Mouse (Mus musculus): ENCODE measurements around the gene Ahctf1.
A peak's percentile ranks its signal among the peaks of the same experiment; 100 is the strongest.
"Not testable (repeated sequence)": the region's sequence is repeated elsewhere in the genome, so short reads cannot be mapped to it uniquely, and the experiment has no call there.

The Ahctf1 gene

DNA sequence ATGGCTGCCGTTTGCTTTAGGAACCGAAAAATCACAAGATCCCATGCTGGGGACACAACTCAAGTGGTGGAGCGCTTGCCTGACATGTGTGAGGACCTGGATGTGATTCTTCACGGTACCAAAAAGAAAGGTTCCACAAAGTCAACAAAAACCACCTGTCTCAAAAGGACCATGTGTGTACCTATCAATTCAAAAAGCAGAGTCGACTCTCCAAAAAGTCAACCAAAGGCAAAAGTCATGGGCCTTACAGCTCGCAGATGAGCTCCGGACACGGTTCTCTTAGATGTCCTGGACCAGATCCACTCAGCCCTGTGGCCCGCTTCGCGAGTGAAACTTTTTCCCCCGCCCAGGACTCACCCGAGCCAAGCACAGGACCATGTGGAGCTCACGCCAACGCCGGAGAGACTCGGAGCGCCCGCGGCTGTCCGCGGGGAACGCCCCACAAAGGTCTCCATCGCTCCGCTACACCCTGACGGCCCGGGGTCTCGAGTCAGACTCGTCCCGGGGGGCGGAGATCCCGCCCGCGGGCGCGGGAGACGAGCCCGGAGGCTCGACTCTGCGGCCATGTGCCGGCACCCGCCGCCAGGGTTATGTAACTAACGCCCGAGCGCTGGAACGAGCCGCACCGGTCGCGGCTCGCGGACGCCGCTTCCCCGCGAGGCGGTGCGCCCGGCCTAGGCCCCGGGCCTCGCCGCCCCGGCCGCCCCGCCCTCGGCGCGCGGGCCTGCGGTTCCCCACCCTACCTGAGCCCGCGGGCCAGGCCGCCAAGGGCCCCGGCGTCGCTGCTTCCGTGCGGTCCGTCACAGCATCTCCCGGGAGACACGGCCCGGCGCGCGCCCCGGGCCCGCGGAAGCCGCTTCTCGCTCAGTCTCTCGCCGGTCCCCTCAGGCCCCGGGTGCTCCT is 619 bp downstream of the Ahctf1 start, which contains the start of gene Gm10518:
Gene Gm10518 (plus strand): TSS at position 767 of the 903 bp plus-strand sequence.
- peak; percentile 74 for DNase-seq

DNA sequence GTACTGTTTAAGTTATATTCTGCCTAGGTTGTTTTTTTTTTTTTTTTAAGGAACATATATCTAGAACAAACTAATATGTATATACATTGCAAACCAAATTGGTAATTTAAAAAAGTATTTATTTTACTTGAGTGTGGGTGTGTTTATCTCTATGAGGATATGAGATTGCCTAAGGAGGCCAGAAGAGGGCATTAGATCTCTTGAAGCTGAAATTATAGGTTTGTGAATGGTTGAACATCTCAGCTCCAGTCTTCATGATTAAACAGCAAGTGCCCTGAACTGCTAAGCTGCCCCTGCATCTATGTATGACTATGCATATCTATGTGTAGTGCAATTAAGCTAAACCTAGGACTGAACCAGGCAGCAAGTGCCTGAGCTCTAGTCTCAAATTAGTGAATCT is 4.7 kb downstream of the Ahctf1 start:
- DNase-seq: no peak

DNA sequence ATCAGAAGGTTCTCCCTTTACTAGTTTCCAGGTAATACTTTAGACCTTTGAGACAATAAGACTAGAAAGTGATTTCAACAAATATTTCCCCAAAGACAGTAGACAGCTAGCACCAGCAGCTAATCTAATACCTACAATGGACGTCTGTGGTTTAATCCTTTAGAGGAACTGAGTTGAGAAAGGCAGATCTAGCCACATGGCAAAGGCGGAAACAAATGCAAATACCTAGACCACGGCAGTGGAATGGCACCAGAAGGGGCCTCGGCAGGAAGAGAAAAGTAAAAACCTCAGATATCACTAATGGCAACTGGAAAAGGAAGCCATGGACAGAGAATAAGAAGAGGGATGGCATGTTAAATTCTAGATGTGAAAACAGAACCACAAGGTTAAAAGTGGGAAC is 16.2 kb downstream of the Ahctf1 start:
- no peak for DNase-seq

DNA sequence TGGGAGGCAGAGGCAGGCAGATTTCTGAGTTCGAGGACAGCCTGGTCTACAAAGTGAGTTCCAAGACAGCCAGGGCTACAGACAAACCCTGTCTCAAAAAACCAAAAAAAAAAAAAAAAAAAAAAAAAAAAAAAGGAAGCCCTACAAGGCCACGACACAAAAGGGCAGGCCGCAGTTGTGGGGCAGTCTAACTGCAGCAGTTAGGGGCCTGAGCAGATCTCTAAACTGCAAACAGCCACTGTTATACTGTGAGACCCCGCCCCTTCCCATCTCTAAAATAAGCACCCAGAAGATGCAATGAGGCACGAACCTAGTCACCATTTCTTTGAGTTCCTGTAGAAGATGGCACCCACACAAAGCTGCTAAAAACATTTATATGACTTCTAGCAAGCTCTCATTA is 18.0 kb downstream of the Ahctf1 start:
- DNase-seq: no peak

DNA sequence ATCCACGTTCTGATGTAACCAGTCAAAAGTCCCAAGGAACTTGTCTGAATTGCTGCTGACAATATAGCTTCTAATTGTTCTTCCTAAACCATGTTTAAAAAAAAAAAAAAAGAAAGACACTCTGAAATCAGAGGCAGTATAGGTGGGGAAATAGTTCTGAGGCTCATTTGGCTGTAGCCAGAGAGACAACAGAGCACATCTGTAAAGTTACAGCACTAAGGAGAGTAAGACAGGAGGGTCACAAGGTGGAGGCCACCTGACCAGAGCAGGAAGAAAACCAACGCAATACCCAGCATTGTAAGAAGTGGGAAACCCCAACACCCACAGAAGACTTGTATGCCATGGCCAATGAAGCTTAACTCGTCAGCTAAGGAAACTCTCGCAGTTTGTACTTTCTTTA is 19.4 kb downstream of the Ahctf1 start:
- DNase-seq: no peak

DNA sequence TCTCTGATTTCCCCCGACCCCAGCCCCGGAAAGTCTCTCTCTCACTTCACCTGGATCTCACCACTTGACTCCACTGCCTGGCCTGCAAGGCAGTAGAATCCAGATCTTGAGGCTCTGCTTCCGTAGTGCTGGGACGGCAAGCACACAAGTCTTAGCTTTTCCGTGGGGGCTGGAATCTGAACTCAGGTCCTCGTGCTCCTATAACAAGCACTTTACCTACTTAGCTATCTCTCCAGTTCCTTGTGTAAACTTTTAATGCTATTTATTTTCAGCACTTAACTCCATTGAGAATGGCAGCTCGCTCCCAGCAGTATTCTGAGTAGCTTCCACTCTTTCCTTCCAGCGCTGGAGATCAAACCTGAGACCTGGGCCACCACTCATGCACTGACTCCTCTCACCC is 26.6 kb downstream of the Ahctf1 start:
- no peak for DNase-seq

DNA sequence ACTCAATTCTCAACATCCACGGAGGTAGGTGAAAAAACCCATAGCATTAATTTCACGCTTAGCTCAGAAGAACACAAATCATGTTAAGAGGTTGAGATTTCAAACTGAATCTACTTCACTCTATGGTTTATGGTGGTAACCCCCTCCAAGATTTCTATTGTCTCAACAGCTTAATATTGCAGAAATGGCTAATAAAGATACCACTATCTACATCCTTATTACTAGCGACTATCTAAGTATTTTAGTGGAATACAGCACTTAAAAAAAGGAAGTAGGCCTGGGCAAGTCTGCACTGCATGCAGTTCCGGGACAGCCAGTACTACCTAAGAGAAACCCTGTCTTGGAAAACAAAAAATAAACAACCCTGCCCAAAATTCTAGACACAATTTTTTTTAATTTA is 42.9 kb downstream of the Ahctf1 start:
- no peak for DNase-seq

DNA sequence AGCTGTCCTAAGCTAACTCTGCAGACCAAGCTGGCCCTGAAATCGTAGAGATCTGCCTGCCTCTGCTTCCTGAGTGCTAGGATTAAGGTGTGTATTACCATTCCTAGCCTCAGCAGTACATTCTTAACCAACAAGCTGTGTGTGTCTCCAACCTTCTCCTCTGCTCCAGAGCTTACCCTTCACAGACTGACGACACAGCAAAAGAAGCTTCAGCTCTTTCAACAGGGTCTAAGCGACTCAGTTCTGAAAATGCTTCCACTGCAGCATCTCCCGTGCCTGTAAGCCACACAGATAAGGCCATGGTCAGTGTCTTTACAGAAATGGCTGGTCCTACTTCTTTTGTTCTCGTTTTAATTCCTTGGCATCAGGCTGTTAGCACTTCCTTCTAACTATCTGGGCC is 43.4 kb downstream of the Ahctf1 start:
- DNase-seq: no peak

DNA sequence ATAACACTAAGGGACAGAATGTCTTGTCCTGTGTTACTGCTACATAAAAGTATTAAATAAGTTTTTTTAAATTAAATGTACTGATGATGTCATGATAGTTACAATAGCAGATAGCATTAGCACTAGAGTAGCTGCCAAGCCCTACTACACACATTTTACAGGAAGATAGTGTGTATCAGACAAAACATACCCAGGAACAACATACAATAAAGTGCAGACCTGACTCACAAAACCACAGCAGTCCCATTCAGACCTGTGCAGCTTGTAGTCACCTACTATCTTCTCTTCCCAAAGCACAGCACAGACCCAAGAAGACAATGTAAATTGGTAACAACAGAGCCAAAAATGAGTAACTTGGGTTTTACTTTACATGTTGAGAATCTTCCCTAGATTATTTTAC is 47.0 kb downstream of the Ahctf1 start:
- DNase-seq: no peak

DNA sequence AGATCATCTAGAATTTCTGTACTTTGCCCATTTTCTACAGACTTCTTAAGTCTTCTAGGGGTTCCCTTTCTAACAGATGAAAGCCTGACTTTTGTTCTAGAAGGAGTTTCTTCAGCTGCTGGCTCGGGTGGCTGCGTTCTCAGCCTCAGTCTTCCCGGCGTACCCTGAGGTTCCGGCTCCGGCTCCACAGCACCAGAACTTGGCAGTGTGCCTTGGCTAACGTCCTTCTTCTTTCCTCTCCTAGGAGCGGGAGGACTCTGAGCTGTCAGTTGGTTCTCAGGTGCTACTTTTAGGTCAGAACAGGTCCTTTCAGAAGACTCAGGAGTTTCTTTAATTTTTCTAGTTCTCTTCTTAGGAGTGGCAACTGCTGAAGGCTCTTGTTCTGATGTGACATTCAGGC is 50.5 kb downstream of the Ahctf1 start:
- DNase-seq: peak; percentile 51

DNA sequence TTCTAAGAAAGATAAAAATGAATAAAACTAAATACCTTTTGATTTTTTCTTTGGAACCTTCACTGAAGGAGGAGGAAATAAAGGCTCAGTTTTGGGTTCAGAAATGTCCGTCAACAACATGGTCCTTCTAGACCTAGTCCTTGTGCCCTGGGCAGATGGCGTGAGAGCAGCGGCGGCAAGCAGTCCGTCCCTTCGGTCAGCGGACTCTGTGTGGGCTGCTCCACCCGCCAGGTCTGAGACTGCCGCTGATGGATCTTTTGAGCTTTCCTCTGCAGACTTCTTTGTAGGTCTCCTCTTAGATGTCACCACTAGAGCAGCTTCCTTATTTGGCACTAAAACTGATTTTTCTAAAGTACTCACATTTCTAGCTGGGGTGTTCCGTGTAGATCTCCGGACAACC is 51.2 kb downstream of the Ahctf1 start:
- no peak for DNase-seq

DNA sequence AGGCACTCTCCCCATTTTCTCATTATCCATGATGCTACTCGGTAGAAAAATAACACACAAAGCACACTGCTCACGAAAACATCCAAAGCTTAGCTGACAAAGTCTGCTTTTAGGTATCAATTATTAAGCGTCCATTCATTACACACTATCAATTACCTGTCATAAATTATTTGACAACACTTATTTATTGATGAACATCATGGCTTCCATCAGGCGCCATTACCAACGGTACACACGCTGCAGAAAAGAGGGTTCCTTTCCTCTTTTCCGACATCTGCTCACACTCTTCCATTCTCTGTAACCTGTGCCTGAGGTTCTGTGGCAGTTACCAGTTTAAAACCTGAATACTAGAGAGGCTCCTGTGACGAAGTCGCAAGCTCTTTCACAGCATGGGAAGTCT is 58.3 kb downstream of the Ahctf1 start, which contains the start of gene Kif28:
Gene Kif28 (minus strand): TSS at position 101 of the 400 bp plus-strand sequence.
- DNase-seq: no peak

DNA sequence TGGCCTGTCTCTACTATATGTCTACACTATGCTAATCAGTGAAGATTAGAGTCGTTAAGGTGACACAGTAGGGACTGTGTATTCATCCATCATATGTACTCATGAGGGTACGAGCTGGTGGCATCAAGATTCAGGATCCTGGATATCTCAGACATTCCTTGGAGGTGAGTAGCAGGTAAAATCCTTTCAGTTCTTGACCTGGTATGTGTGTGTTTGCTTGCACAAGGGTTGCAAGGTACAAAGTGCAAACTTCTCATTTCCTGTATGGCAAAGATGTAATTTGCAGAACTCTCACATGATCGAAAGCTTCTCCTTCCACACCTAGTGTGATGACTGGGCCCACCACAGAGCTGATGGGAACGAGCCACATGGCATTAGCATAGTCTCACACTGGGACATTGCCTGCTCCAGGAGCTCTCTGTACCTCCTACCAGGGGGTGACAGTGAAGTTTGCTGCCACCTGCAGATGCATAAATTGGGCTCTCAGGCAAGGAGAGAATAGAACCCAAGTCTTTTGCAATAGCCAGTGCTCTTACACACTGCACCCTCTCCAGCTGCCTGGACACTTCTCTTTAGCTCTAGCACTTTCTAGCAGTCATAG is 59.8 kb downstream of the Ahctf1 start:
- DNase-seq: no peak

DNA sequence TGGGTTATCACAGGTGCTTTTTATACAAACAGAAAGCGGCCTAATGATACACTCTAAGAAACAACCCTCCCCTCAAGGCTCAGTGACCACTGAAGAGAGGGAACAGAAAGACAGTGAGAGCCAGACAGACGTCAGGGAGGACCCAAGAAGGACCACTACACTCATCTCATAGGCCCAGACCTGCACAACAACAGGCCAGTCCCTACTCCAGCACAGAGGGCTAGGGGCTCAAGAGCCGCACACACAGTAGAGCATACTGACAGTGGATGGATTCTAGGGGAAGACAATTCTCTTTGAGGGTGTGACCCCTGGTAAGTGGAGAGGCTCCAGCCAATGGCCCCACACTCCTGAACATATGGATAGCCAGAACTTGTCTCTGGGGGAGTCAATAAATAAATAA is 67.0 kb downstream of the Ahctf1 start:
- DNase-seq: no peak

DNA sequence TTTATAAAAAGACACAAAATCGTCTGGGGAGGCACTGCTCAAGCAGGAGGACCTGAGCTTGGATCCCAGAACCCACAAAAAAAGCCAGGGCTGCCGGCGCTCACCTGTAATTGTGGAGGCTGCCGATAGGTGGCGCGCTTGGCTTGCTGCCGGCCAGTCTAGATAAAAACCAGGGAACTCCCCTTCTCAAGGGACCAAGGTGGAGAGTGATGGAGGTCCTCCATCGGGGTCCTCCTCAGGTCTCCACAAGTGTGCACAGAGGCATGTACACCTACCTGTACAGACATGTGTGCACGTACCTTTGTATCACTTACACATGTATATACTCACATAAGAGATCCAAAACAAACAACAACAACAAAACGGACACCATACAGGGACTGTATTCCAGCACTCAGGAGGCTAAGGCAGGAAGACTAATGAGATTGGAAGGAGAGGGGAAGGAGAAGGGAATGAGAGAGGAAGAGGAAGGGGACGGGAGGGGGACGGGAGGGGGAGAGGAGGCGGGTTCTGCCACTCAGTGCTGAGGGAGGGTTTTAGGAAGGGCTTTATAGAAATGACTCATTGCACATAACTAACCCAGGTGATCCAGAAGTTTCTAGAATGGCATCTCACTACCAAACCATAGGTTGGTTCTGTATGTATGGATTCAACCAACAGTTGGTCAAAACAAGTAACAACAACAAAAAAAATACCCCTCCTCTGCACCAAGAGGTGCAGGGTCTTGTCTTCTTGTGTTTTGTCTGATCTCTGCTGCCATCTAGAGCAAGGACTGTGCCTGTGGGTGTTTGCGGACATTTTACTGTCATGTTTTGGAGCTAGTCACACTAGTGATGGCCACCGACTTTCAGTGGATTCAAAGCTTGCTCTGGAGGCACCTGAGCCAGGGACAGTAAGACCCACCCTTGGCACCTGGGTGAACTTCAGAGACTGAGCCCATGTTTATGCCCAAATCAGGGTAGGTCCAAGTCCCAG is 68.7 kb downstream of the Ahctf1 start:
- DNase-seq: peak; percentile 56

DNA sequence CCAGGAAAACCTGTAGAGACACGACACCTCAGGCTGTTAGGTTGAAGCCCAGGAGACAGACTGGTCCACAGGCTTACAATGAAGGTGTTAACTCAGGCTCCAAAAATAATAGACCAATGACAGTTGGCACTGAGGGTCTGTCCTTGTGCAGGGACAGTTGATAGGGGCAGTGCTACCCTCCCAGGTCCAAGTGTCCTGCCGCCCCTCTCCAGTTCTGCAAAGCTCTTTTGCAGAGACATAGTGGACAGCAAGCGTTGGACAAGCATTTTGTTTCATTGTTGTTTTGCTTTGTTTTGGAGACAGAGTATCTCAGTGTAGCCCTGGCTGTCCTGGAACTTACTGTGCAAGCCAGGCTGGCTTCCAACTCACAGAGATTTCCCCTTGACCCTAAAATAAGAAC is 72.1 kb downstream of the Ahctf1 start:
- no peak for DNase-seq

DNA sequence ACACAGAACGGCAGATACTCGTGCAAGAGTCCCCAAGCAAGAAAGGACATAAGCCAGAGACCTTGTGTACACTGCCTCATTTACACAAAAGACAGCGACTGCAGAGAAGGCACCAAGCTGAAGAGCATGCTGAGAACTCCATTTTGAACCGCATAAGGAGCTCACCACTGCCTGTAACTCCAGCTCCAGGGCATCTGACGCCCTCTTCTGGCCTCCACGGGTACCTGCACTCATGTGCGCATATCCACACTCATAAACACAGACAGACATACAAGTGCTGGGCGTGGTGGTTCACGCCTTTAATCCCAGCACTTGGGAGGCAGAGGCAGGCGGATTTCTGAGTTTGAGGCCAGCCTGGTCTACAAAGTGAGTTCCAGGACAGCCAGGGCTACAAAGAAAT is 74.8 kb downstream of the Ahctf1 start:
- DNase-seq: no peak

DNA sequence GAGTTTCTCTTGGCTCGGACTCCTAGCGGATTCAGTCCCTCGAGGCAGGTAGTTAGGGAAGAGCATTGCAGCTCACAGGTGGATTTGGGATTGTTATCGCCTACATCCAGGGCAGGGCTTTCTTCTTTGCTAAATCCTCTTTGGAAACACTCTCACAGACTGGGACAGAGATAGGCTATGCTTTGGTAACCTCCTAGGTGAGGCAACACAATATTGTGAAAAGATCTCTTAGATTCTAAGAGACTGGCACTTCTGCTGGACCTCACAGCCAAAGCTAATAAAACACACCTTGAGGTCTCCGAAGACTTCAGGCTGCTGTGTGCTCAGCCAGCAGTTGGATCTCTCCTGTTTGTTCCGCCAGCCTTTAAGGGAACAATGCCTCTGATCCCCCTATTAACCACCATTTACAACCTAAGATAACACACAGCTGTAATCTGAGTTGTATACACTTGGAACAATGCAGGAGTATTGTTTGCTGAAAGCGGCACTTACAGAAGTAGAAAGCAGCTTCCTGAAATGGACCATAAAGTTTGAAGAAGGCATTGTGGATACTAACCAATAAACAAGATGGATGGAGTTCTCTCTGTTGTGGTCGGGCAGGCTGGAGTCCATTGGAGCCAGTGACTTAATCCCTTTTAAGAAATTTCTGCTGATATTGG is 80.5 kb downstream of the Ahctf1 start:
- DNase-seq: no peak

DNA sequence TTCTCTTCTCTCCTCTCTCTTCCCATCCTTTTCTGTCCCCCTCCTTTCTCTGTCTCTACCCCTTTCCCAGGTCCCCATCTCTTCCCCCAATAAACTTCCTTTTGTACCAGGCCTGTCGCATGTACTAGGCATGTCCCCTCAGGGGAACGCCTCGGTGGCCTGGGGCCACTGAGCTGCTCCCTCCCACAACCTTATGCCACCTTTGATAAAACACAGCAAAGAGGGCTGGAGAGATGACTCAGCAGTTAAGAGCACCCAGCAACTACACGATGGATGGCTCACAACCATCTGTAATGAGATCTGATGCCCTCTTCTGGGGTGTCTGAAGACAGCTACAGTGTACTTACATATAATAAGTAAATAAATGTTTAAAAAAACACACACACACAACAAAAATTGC is 87.7 kb downstream of the Ahctf1 start:
- DNase-seq: no peak

DNA sequence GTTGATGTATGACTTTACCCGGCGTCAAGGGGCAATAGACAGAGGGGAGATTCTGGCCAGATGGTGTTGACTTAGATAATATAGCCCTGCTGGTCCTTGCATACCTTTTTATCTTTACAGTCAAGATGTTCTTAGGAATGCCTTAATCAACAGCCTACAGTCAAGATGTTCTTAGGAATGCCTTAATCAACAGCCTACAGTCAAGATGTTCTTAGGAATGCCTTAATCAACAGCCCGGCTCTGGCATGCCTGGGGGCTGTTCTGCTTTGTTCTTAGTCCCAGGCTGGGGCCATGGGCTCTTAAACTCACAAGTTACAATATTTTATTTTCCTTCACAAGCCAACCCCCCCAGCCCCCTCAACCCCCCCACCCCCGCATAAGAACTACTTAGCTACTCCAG is 88.2 kb downstream of the Ahctf1 start:
- not testable (repeated sequence) for DNase-seq

DNA sequence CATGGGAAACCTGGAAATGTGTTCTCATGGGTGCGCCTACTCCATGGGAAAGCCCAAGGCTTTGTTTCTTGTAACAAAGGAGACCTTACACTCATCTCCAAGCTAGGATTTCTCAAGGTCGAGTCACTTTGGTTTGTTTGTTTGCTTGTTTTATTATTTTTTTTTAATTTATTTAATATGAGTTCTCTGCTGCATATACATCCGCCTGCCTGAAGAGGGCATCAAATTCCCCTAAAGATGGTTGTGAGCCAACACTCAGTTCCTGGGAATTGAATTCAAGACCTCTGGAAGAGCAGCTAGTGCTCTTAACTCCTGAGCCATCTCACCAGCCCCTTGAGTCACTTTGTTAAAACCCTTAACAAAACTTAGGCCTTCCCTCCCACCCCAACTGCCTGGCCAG is 90.1 kb downstream of the Ahctf1 start:
- DNase-seq: no peak

DNA sequence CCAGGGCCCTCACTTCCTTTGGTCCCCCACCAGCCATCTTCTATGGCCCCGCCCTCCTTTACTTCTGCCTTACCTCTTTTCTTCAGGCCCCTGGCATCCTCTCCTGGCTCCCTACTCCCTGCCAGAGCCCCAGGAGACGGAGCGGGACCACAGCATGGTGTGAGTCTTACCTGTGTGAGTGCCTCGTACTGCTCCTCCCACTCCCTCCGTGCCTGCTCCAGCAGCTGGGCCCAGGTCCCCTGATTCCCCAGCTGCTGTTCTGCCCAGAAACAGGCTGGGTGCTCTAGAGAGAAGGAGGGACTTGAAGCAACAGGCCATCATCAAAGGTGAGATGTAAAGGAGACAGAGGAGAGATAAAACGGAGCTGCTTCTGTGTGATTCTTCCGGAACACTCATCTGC is 90.8 kb downstream of the Ahctf1 start:
- no peak for DNase-seq

DNA sequence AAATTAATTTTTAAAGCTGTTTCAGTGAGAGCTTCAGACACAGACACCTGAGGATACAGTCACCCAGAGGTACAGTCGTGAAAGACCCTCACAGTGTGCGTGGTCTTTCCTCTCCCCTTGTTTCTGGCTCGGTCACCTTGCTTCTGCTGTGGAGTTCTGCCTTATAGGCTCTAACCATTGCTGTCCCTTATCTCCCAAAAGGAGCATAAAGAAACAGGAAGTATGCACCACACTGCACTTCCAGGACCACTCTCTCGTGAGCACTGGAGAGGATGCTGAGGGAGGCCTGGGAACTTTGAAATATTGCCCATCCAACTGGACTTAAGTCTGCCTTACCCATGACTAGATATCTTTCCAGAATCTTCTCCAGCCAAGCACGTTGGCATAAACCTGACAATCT is 92.7 kb downstream of the Ahctf1 start:
- no peak for DNase-seq
